Mouse (Mus musculus) thymus, adult 2 months (tissue): Measurements from ENCODE around the gene Tsen54.

Source experiments
- CTCF ChIP-seq: fragments of 200-500 bp; IDR thresholded peaks from 2 replicates; pipeline ENCODE4 v1.5.1; 2012; ENCODE audit warnings: mild to moderate bottlenecking, control low read depth, low read length, moderate library complexity, borderline replicate concordance; ENCODE audit not compliant: control insufficient read depth, poor library complexity, insufficient read depth; ENCODE audit errors: extremely low read depth
- POLR2A ChIP-seq: fragments of 200-500 bp; IDR thresholded peaks from 2 replicates; pipeline ENCODE4 v1.6.1; 2012; ENCODE audit warnings: mild to moderate bottlenecking, low read length, control low read depth, moderate library complexity; ENCODE audit not compliant: control insufficient read depth, poor library complexity, insufficient read depth; ENCODE audit errors: extremely low read depth

GRCm38 (mm10) chr11:115766981-115767380, 47.5 kb upstream of the Tsen54 start:
- no peak for TF ChIP-seq POLR2A
- TF ChIP-seq CTCF, result no peak
